Mouse (Mus musculus) c-Kit-positive CD71-positive TER-119-positive erythroid progenitor cells, embryonic 14.5 days (primary cell): ENCODE results near the gene Snrpc.

Experiments used
- DNase-seq: peaks from one replicate; pipeline ENCODE4 v3.0.0-alpha.2; 2013; ENCODE audit warnings: low spot score

The Snrpc gene

GRCm38 (mm10) chr17:27819971-27820567 lies 17.9 kb upstream of the Snrpc start:
- DNase-seq, result no peak

- DNase-seq, result peak; percentile 99
Observed at GRCm38 (mm10) chr17:27820568-27821406, 17.2 kb upstream of the Snrpc start, which contains the start of gene D17Wsu92e. TSS of gene D17Wsu92e (minus strand) at chr17:27820648.

GRCm38 (mm10) chr17:27821407-27822338 lies 16.3 kb upstream of the Snrpc start:
- peak; percentile 60 for DNase-seq

- no peak for DNase-seq
Observed at GRCm38 (mm10) chr17:27823142-27823905, 14.6 kb upstream of the Snrpc start.

- no peak for DNase-seq
Observed at GRCm38 (mm10) chr17:27824941-27825340, 13.0 kb upstream of the Snrpc start.

GRCm38 (mm10) chr17:27825539-27825938 lies 12.4 kb upstream of the Snrpc start:
- DNase-seq, result peak; percentile 28

GRCm38 (mm10) chr17:27825984-27826905 lies 11.7 kb upstream of the Snrpc start:
- peak; percentile 75 for DNase-seq

GRCm38 (mm10) chr17:27826908-27827383 lies 11.0 kb upstream of the Snrpc start:
- DNase-seq, result no peak

- DNase-seq, result no peak
Observed at GRCm38 (mm10) chr17:27827511-27827910, 10.4 kb upstream of the Snrpc start.

- no peak for DNase-seq
Observed at GRCm38 (mm10) chr17:27830411-27830810, 7.5 kb upstream of the Snrpc start.

- peak; percentile 91 for DNase-seq
Observed at GRCm38 (mm10) chr17:27839469-27840252, 1.7 kb downstream of the Snrpc start.

GRCm38 (mm10) chr17:27848351-27848750 lies 10.4 kb downstream of the Snrpc start:
- DNase-seq, result no peak

- DNase-seq, result no peak
Observed at GRCm38 (mm10) chr17:27851076-27851475, 13.1 kb downstream of the Snrpc start.

- DNase-seq, result peak; percentile 83
Observed at GRCm38 (mm10) chr17:27856265-27856797, 18.4 kb downstream of the Snrpc start, which contains the start of gene Uhrf1bp1. TSS of gene Uhrf1bp1 (plus strand) at chr17:27856441.

- DNase-seq, result peak; percentile 57
Observed at GRCm38 (mm10) chr17:27856798-27857648, 19.1 kb downstream of the Snrpc start.

GRCm38 (mm10) chr17:27857649-27858475 lies 19.9 kb downstream of the Snrpc start:
- peak; percentile 56 for DNase-seq

- peak; percentile 47 for DNase-seq
Observed at GRCm38 (mm10) chr17:27859131-27859530, 21.2 kb downstream of the Snrpc start.
